Comparison of ENCODE assay signal across 33 mouse cellular contexts in genomic region chr9:78337050-78337449, GRCm38 (mm10). TPM values are rescaled to one million over a fixed set of nuclear protein-coding genes. Genes with fewer than 3 reads are reported as not detected.
DNase-seq lines count a peak whose midpoint lies in the region; ATAC-seq and TF ChIP-seq lines count a peak whose summit lies in the region.
"Not testable (repeated sequence)": the region's sequence is repeated elsewhere in the genome, so short reads cannot be mapped to it uniquely, and the experiment has no call there.
"Had no signal": no experiment of that assay in that cellular context is flagged by ENCODE, and none has a peak within 500 bp of the region (broad histone marks: within the 10 kb centered on the region; RNA-seq: fewer than 3 reads in every experiment).

No protein-coding gene starts in this region.

- not testable (repeated sequence) for TF ChIP-seq EP300 in heart, postnatal 0 days (IDR thresholded peaks at IDR 0.05; ENCODE audit: low read depth)

- H3K4me3 ChIP-seq in forebrain, embryonic 14.5 days (ENCODE audit: low read depth, low read length); heart, postnatal 0 days (ENCODE audit: low read depth, low read length); kidney, embryonic 15.5 days (replicated peaks); lung, embryonic 15.5 days; midbrain, postnatal 0 days (ENCODE audit: low read depth, low read length): not testable (repeated sequence)

- H3K27me3 ChIP-seq in forebrain, embryonic 14.5 days (replicated peaks; ENCODE audit: control insufficient read depth, insufficient read depth, low read length); heart, postnatal 0 days (ENCODE audit: control insufficient read depth, insufficient read depth, low read length); kidney, embryonic 15.5 days; lung, embryonic 15.5 days; midbrain, postnatal 0 days (ENCODE audit: insufficient read depth, low read length): not testable (repeated sequence)

- ATAC-seq in forebrain, embryonic 14.5 days; heart, postnatal 0 days (ENCODE audit: insufficient read depth, low read depth); midbrain, postnatal 0 days (ENCODE audit: low FRiP score): not testable (repeated sequence)
- 0 out of 2 replicates have a peak, but pooled peaks have one; percentile 33 for ATAC-seq in kidney, embryonic 15.5 days (replicated peaks; ENCODE audit: low FRiP score)
- peak; percentile 73 for ATAC-seq in lung, embryonic 15.5 days (ENCODE audit: borderline replicate concordance, extremely low read depth, low FRiP score, low TSS enrichment)

- DNase-seq in R1 (ENCODE audit: low read depth, low spot score), result peak; percentile 13
- DNase-seq in forebrain, embryonic 14.5 days (ENCODE audit: low spot score), result peak; percentile 34
- DNase-seq in heart, postnatal 0 days (ENCODE audit: low spot score), result peak; percentile 38
- peak; percentile 13 to 22 for DNase-seq in kidney, postnatal 4 days
- DNase-seq in midbrain, postnatal 0 days (ENCODE audit: low spot score), result peak; percentile 18

- H3K4me1 ChIP-seq in forebrain, embryonic 14.5 days (ENCODE audit: control insufficient read depth, insufficient read depth, low read length); heart, postnatal 0 days (ENCODE audit: control insufficient read depth, insufficient read depth); kidney, embryonic 15.5 days; lung, embryonic 15.5 days; midbrain, postnatal 0 days (ENCODE audit: insufficient read depth, low read length): not testable (repeated sequence)

- not testable (repeated sequence) for H3K36me3 ChIP-seq in forebrain, embryonic 14.5 days (ENCODE audit: control insufficient read depth, insufficient read depth, low read length); heart, postnatal 0 days (replicated peaks; ENCODE audit: control insufficient read depth, insufficient read depth, low read length); kidney, embryonic 15.5 days; lung, embryonic 15.5 days; midbrain, postnatal 0 days (ENCODE audit: insufficient read depth, low read length)

- H3K9ac ChIP-seq in forebrain, embryonic 14.5 days (ENCODE audit: low read length); heart, postnatal 0 days (replicated peaks; ENCODE audit: low read depth, low read length); kidney, embryonic 15.5 days; lung, embryonic 15.5 days; midbrain, postnatal 0 days (replicated peaks; ENCODE audit: low read length, poor library complexity, severe bottlenecking): not testable (repeated sequence)

- H3K27ac ChIP-seq in forebrain, embryonic 14.5 days (ENCODE audit: low read depth, low read length); heart, postnatal 0 days (ENCODE audit: low read depth); kidney, embryonic 15.5 days; lung, embryonic 15.5 days; midbrain, postnatal 0 days (ENCODE audit: low read depth, low read length): not testable (repeated sequence)

- not testable (repeated sequence) for H3K4me2 ChIP-seq in forebrain, embryonic 14.5 days (ENCODE audit: low read length); heart, postnatal 0 days (ENCODE audit: low read depth, low read length); kidney, embryonic 15.5 days; lung, embryonic 15.5 days; midbrain, postnatal 0 days (ENCODE audit: low read depth, low read length, poor library complexity, severe bottlenecking)

- not testable (repeated sequence) for TF ChIP-seq CTCF in heart, postnatal 0 days (IDR thresholded peaks at IDR 0.05; ENCODE audit: low read depth); midbrain, postnatal 0 days (IDR thresholded peaks at IDR 0.05)

- not testable (repeated sequence) for H3K9me3 ChIP-seq in forebrain, embryonic 14.5 days (replicated peaks; ENCODE audit: control insufficient read depth, low read length); heart, postnatal 0 days (replicated peaks; ENCODE audit: control insufficient read depth, low read length); kidney, embryonic 15.5 days (replicated peaks); lung, embryonic 15.5 days; midbrain, postnatal 0 days (ENCODE audit: low read length)

RNA-seq across cellular contexts. Expression of gene Omt2b, which starts 9.7 kb away (rescaled TPM):
- not detected in 2 replicates for polyA plus RNA-seq in forebrain, embryonic 14.5 days (2014; fragmentation: Nextera tagmentation; extraction: Ambion mirVana)
- total RNA-seq in heart, postnatal 0 days (2014; rRNA removed; ENCODE audit: low replicate concordance), result not detected in 2 replicates
- polyA plus RNA-seq in heart, postnatal 0 days (2015; fragmentation: Nextera tagmentation; extraction: Ambion mirVana), result not detected in 2 replicates
- polyA plus RNA-seq in kidney, embryonic 15.5 days (2015; fragmentation: Nextera tagmentation; extraction: Ambion mirVana), result not detected in 2 replicates
- polyA plus RNA-seq in lung, embryonic 15.5 days (2015; fragmentation: Nextera tagmentation; extraction: Ambion mirVana), result not detected in 2 replicates
- total RNA-seq in midbrain, postnatal 0 days (2014; rRNA removed), result not detected in 2 replicates
- polyA plus RNA-seq in midbrain, postnatal 0 days (2015; fragmentation: Nextera tagmentation; extraction: Ambion mirVana), result not detected in 2 replicates
- total RNA-seq: adrenal gland, adult 18-20 months; adrenal gland, postnatal 25 days; G1E; gastrocnemius, postnatal 14 days; granulocyte monocyte progenitor cell, adult 5-6 weeks; heart, postnatal 14 days; left cerebral cortex, postnatal 10 days; liver, adult 2 months; megakaryocyte progenitor cell, adult 5-6 weeks had no signal
- polyA plus RNA-seq: cerebellum, adult 2 months; cortical plate, adult 2 months; embryonic facial prominence, embryonic 15.5 days; forebrain, embryonic 12.5 days; heart, embryonic 11.5 days; hindbrain, embryonic 10.5 days; hindbrain, embryonic 15.5 days; intestine, embryonic 14.5 days; limb, embryonic 11.5 days; liver, adult 2 months; liver, embryonic 15.5 days; midbrain, embryonic 10.5 days; midbrain, embryonic 16.5 days; myocyte; neural tube, embryonic 12.5 days; spleen, adult 2 months; testis, adult 2 months had no signal

RNA-seq across cellular contexts. Expression of gene Gsta2, which starts 18.5 kb away (rescaled TPM):
- not detected in 2 replicates for polyA plus RNA-seq in forebrain, embryonic 14.5 days (2014; fragmentation: Nextera tagmentation; extraction: Ambion mirVana)
- total RNA-seq in heart, postnatal 0 days (2014; rRNA removed; ENCODE audit: low replicate concordance), result not detected in 2 replicates
- polyA plus RNA-seq in heart, postnatal 0 days (2015; fragmentation: Nextera tagmentation; extraction: Ambion mirVana), result not detected in 2 replicates
- 41.3 and 45.0 TPM in 2 replicates for polyA plus RNA-seq in kidney, embryonic 15.5 days (2015; fragmentation: Nextera tagmentation; extraction: Ambion mirVana)
- 0.79 and 1.1 TPM in 2 replicates for polyA plus RNA-seq in lung, embryonic 15.5 days (2015; fragmentation: Nextera tagmentation; extraction: Ambion mirVana)
- not detected in 2 replicates for total RNA-seq in midbrain, postnatal 0 days (2014; rRNA removed)
- not detected in 2 replicates for polyA plus RNA-seq in midbrain, postnatal 0 days (2015; fragmentation: Nextera tagmentation; extraction: Ambion mirVana)
- total RNA-seq: G1E; gastrocnemius, postnatal 14 days; granulocyte monocyte progenitor cell, adult 5-6 weeks; heart, postnatal 14 days; left cerebral cortex, postnatal 10 days; megakaryocyte progenitor cell, adult 5-6 weeks had no signal
- polyA plus RNA-seq: cerebellum, adult 2 months; forebrain, embryonic 12.5 days; G1E; heart, embryonic 11.5 days; hindbrain, embryonic 10.5 days; hindbrain, embryonic 15.5 days; limb, embryonic 11.5 days; midbrain, embryonic 10.5 days; midbrain, embryonic 16.5 days; neural tube, embryonic 12.5 days had no signal

RNA-seq across cellular contexts. Expression of gene Omt2a, which starts 22.5 kb away (rescaled TPM):
- not detected in 2 replicates for polyA plus RNA-seq in forebrain, embryonic 14.5 days (2014; fragmentation: Nextera tagmentation; extraction: Ambion mirVana)
- total RNA-seq in heart, postnatal 0 days (2014; rRNA removed; ENCODE audit: low replicate concordance), result not detected in 2 replicates
- polyA plus RNA-seq in heart, postnatal 0 days (2015; fragmentation: Nextera tagmentation; extraction: Ambion mirVana), result not detected in 2 replicates
- polyA plus RNA-seq in kidney, embryonic 15.5 days (2015; fragmentation: Nextera tagmentation; extraction: Ambion mirVana), result not detected in 2 replicates
- polyA plus RNA-seq in lung, embryonic 15.5 days (2015; fragmentation: Nextera tagmentation; extraction: Ambion mirVana), result not detected in 2 replicates
- not detected in 2 replicates for total RNA-seq in midbrain, postnatal 0 days (2014; rRNA removed)
- not detected in 2 replicates for polyA plus RNA-seq in midbrain, postnatal 0 days (2015; fragmentation: Nextera tagmentation; extraction: Ambion mirVana)
- total RNA-seq: adrenal gland, adult 18-20 months; adrenal gland, postnatal 25 days; gastrocnemius, postnatal 14 days; granulocyte monocyte progenitor cell, adult 5-6 weeks; heart, postnatal 14 days; left cerebral cortex, postnatal 10 days; liver, adult 2 months; megakaryocyte progenitor cell, adult 5-6 weeks had no signal
- polyA plus RNA-seq: cerebellum, adult 2 months; cortical plate, adult 2 months; embryonic facial prominence, embryonic 15.5 days; forebrain, embryonic 12.5 days; G1E; heart, embryonic 11.5 days; hindbrain, embryonic 10.5 days; hindbrain, embryonic 15.5 days; intestine, embryonic 14.5 days; limb, embryonic 11.5 days; liver, adult 2 months; liver, embryonic 15.5 days; midbrain, embryonic 10.5 days; midbrain, embryonic 16.5 days; myocyte; neural tube, embryonic 12.5 days; spleen, adult 2 months; testis, adult 2 months; thymus, postnatal 0 days had no signal

RNA-seq across cellular contexts. Expression of gene Dppa5a, which starts 30.9 kb away (rescaled TPM):
- 2.1 and 2.8 TPM in 2 replicates for polyA plus RNA-seq in forebrain, embryonic 14.5 days (2014; fragmentation: Nextera tagmentation; extraction: Ambion mirVana)
- total RNA-seq in heart, postnatal 0 days (2014; rRNA removed; ENCODE audit: low replicate concordance), result not detected in 2 replicates
- not detected in 2 replicates for polyA plus RNA-seq in heart, postnatal 0 days (2015; fragmentation: Nextera tagmentation; extraction: Ambion mirVana)
- polyA plus RNA-seq in kidney, embryonic 15.5 days (2015; fragmentation: Nextera tagmentation; extraction: Ambion mirVana), result not detected in 2 replicates
- not detected in 2 replicates for polyA plus RNA-seq in lung, embryonic 15.5 days (2015; fragmentation: Nextera tagmentation; extraction: Ambion mirVana)
- 0.90 and 3.1 TPM in 2 replicates for total RNA-seq in midbrain, postnatal 0 days (2014; rRNA removed)
- polyA plus RNA-seq in midbrain, postnatal 0 days (2015; fragmentation: Nextera tagmentation; extraction: Ambion mirVana), result 9.5 TPM in 2 replicates
- total RNA-seq: adrenal gland, adult 18-20 months; adrenal gland, postnatal 25 days; G1E; gastrocnemius, postnatal 14 days; granulocyte monocyte progenitor cell, adult 5-6 weeks; heart, postnatal 14 days; liver, adult 2 months; megakaryocyte progenitor cell, adult 5-6 weeks had no signal
- polyA plus RNA-seq: cortical plate, adult 2 months; G1E; heart, embryonic 11.5 days; intestine, embryonic 14.5 days; limb, embryonic 11.5 days; liver, adult 2 months; liver, embryonic 15.5 days; midbrain, embryonic 10.5 days; myocyte; neural tube, embryonic 12.5 days; spleen, adult 2 months had no signal

RNA-seq across cellular contexts. Expression of gene Ooep, which starts 41.5 kb away (rescaled TPM):
- polyA plus RNA-seq in forebrain, embryonic 14.5 days (2014; fragmentation: Nextera tagmentation; extraction: Ambion mirVana), result 5.6 and 7.3 TPM in 2 replicates
- 0.11 TPM in 1 of 2 replicates, not detected in the other for total RNA-seq in heart, postnatal 0 days (2014; rRNA removed; ENCODE audit: low replicate concordance)
- 0.08 and 0.23 TPM in 2 replicates for polyA plus RNA-seq in heart, postnatal 0 days (2015; fragmentation: Nextera tagmentation; extraction: Ambion mirVana)
- polyA plus RNA-seq in kidney, embryonic 15.5 days (2015; fragmentation: Nextera tagmentation; extraction: Ambion mirVana), result 1.3 and 1.9 TPM in 2 replicates
- 2.9 and 3.0 TPM in 2 replicates for polyA plus RNA-seq in lung, embryonic 15.5 days (2015; fragmentation: Nextera tagmentation; extraction: Ambion mirVana)
- total RNA-seq in midbrain, postnatal 0 days (2014; rRNA removed), result 6.0 and 6.1 TPM in 2 replicates
- 5.0 and 5.3 TPM in 2 replicates for polyA plus RNA-seq in midbrain, postnatal 0 days (2015; fragmentation: Nextera tagmentation; extraction: Ambion mirVana)
- total RNA-seq: adrenal gland, adult 18-20 months; adrenal gland, postnatal 25 days; G1E; granulocyte monocyte progenitor cell, adult 5-6 weeks; heart, postnatal 14 days; liver, adult 2 months; megakaryocyte progenitor cell, adult 5-6 weeks had no signal
- polyA plus RNA-seq: G1E; liver, adult 2 months; spleen, adult 2 months; testis, adult 2 months had no signal

Comparison
In these comparisons a context has a peak if more than half of its experiments do, and no peak if none do; other contexts are left out.
1. RNA of gene Gsta2, which starts 18.5 kb away (polyA plus RNA-seq): 41.3 to 45.0 TPM in kidney, embryonic 15.5 days; 0.79 to 1.1 TPM in lung, embryonic 15.5 days, not detected in forebrain, embryonic 14.5 days, not detected in heart, postnatal 0 days and not detected in midbrain, postnatal 0 days; every median in the first group is over 10 times any median in the second.
2. Peak in every context shown above with its lines, with median percentiles within 50 percentile points of each other: DNase-seq.